In genomic region chr17:66073971-66074370, GRCm38 (mm10) we compare ENCODE assay signal across 25 mouse cellular contexts. TPM values are rescaled to one million over a fixed set of nuclear protein-coding genes. Genes with fewer than 3 reads are reported as not detected.
DNase-seq lines count a peak whose midpoint lies in the region; ATAC-seq lines count a peak whose summit lies in the region.
"Had no signal": no experiment of that assay in that cellular context is flagged by ENCODE, and none has a peak within 500 bp of the region (broad histone marks: within the 10 kb centered on the region; RNA-seq: fewer than 3 reads in every experiment).

No protein-coding gene starts in this region.

- H3K9me3 ChIP-seq in midbrain, embryonic 11.5 days (ENCODE audit: control insufficient read depth, low read length), result no peaks in the 10 kb centered on the region
- no peaks in the 10 kb centered on the region for H3K9me3 ChIP-seq in midbrain, embryonic 13.5 days
- no peaks in the 10 kb centered on the region for H3K9me3 ChIP-seq in forebrain, embryonic 10.5 days
- H3K9me3 ChIP-seq: embryonic facial prominence, embryonic 15.5 days; forebrain, embryonic 12.5 days; heart, embryonic 10.5 days; hindbrain, embryonic 13.5 days had no signal

- peaks cover 12% of the 10 kb centered on the region; the same call in 1 of the 2 replicates for H3K4me1 ChIP-seq in midbrain, embryonic 11.5 days (ENCODE audit: control insufficient read depth, insufficient read depth, low read length)
- H3K4me1 ChIP-seq in midbrain, embryonic 13.5 days (replicated peaks), result peaks cover 28% of the 10 kb centered on the region
- H3K4me1 ChIP-seq in forebrain, embryonic 10.5 days, result peaks cover 18% of the 10 kb centered on the region
- H3K4me1 ChIP-seq: heart, embryonic 10.5 days had no signal

- no peaks in the 10 kb centered on the region for H3K27me3 ChIP-seq in midbrain, embryonic 11.5 days (ENCODE audit: control insufficient read depth, insufficient read depth, low read length)
- H3K27me3 ChIP-seq in midbrain, embryonic 13.5 days, result no peaks in the 10 kb centered on the region
- H3K27me3 ChIP-seq in forebrain, embryonic 10.5 days (ENCODE audit: poor library complexity, severe bottlenecking), result peaks cover 14% of the 10 kb centered on the region
- H3K27me3 ChIP-seq: embryonic facial prominence, embryonic 15.5 days; forebrain, embryonic 12.5 days; hindbrain, embryonic 13.5 days; Patski had no signal

- no peak overlapping the region for H3K4me3 ChIP-seq in midbrain, embryonic 11.5 days (ENCODE audit: low read depth, low read length)
- no peak overlapping the region for H3K4me3 ChIP-seq in midbrain, embryonic 13.5 days (replicated peaks)
- H3K4me3 ChIP-seq in forebrain, embryonic 10.5 days, result no peak overlapping the region
- H3K4me3 ChIP-seq: embryonic facial prominence, embryonic 15.5 days; erythroblast, embryonic 14.5 days; forebrain, embryonic 12.5 days; gastrocnemius, adult 2 months; heart, embryonic 10.5 days had no signal

- H3K27ac ChIP-seq in midbrain, embryonic 11.5 days (ENCODE audit: low read depth, low read length), result no peak overlapping the region
- no peak overlapping the region for H3K27ac ChIP-seq in midbrain, embryonic 13.5 days
- no peak overlapping the region for H3K27ac ChIP-seq in forebrain, embryonic 10.5 days
- H3K27ac ChIP-seq: embryonic facial prominence, embryonic 15.5 days; forebrain, embryonic 12.5 days; gastrocnemius, adult 2 months; heart, embryonic 10.5 days; hindbrain, embryonic 13.5 days had no signal

- no peak overlapping the region for H3K9ac ChIP-seq in midbrain, embryonic 11.5 days (ENCODE audit: low read length)
- H3K9ac ChIP-seq in midbrain, embryonic 13.5 days (replicated peaks), result no peak overlapping the region
- H3K9ac ChIP-seq: embryonic facial prominence, embryonic 15.5 days; forebrain, embryonic 12.5 days; hindbrain, embryonic 13.5 days had no signal

- DNase-seq in midbrain, embryonic 11.5 days (ENCODE audit: low spot score, missing footprints), result peak; percentile 47
- DNase-seq in CD4-positive, CD25-positive, alpha-beta regulatory T cell, adult 2 months (ENCODE audit: low read depth, low spot score), result peak; percentile 68
- DNase-seq in T-cell, adult 2 months (ENCODE audit: low spot score), result peak; percentile 20
- DNase-seq in naive thymus-derived CD4-positive, alpha-beta T cell, adult 2 months (ENCODE audit: low read depth), result peak; percentile 52
- DNase-seq in forebrain, embryonic 10.5 days (ENCODE audit: extremely low spot score, low spot score), result no peak
- DNase-seq in frontal cortex, postnatal 25 days (ENCODE audit: low spot score in 2 of 2), result no peak
- no peak for DNase-seq in spleen, postnatal 14 days (ENCODE audit: low spot score in 2 of 2)
- DNase-seq: adrenal gland, postnatal 10 days; cerebellum, adult 11 months; cerebellum, adult 8-10 months; cerebellum, postnatal 14 days; embryo, embryonic 11 days; gastrocnemius, adult 2 months; gastrocnemius, postnatal 25 days; heart, postnatal 10 days; heart, postnatal 4 days had no signal

- WGBS in midbrain, embryonic 11.5 days, result 88% methylated on average over 7 of the region's 7 CpGs
- 85% methylated on average over 7 of the region's 7 CpGs for WGBS in midbrain, embryonic 13.5 days
- WGBS in forebrain, embryonic 10.5 days, result 91% methylated on average over 7 of the region's 7 CpGs

- no peak for ATAC-seq in midbrain, embryonic 11.5 days (ENCODE audit: low FRiP score)
- ATAC-seq in midbrain, embryonic 13.5 days, result no peak
- ATAC-seq: forebrain, embryonic 16.5 days; intestine, postnatal 0 days; Patski had no signal

- H3K4me2 ChIP-seq in midbrain, embryonic 11.5 days, result no peak overlapping the region
- no peak overlapping the region for H3K4me2 ChIP-seq in midbrain, embryonic 13.5 days (replicated peaks)
- H3K4me2 ChIP-seq: embryonic facial prominence, embryonic 15.5 days; forebrain, embryonic 12.5 days; hindbrain, embryonic 13.5 days had no signal

- no peaks in the 10 kb centered on the region for H3K36me3 ChIP-seq in midbrain, embryonic 11.5 days (ENCODE audit: control insufficient read depth, insufficient read depth, low read length)
- H3K36me3 ChIP-seq in midbrain, embryonic 13.5 days, result peaks cover 3% of the 10 kb centered on the region; the same call in 1 of the 2 replicates
- H3K36me3 ChIP-seq in forebrain, embryonic 10.5 days (replicated peaks), result peaks cover 3% of the 10 kb centered on the region
- H3K36me3 ChIP-seq: embryonic facial prominence, embryonic 15.5 days; forebrain, embryonic 12.5 days; hindbrain, embryonic 13.5 days had no signal

RNA-seq across cellular contexts. Expression of gene Ankrd12, which starts 2.9 kb away (rescaled TPM):
- 32.7 and 36.3 TPM in 2 replicates for polyA plus RNA-seq in midbrain, embryonic 11.5 days (2014; fragmentation: Nextera tagmentation; extraction: Ambion mirVana)
- 118 and 132 TPM in 2 replicates for polyA plus RNA-seq in midbrain, embryonic 13.5 days (2015; fragmentation: Nextera tagmentation; extraction: Ambion mirVana)
- 11.7 and 14.6 TPM in 2 replicates for polyA plus RNA-seq in forebrain, embryonic 10.5 days (2016; fragmentation: Nextera tagmentation; extraction: Ambion mirVana)

RNA-seq across cellular contexts. Expression of gene Ndufv2, which starts 27.4 kb away (rescaled TPM):
- polyA plus RNA-seq in midbrain, embryonic 11.5 days (2014; fragmentation: Nextera tagmentation; extraction: Ambion mirVana), result 333 and 347 TPM in 2 replicates
- polyA plus RNA-seq in midbrain, embryonic 13.5 days (2015; fragmentation: Nextera tagmentation; extraction: Ambion mirVana), result 347 and 349 TPM in 2 replicates
- 325 and 337 TPM in 2 replicates for polyA plus RNA-seq in forebrain, embryonic 10.5 days (2016; fragmentation: Nextera tagmentation; extraction: Ambion mirVana)

RNA-seq across cellular contexts. Expression of gene Washc1, which starts 37.4 kb away (rescaled TPM):
- polyA plus RNA-seq in midbrain, embryonic 11.5 days (2014; fragmentation: Nextera tagmentation; extraction: Ambion mirVana), result 28.5 and 30.8 TPM in 2 replicates
- polyA plus RNA-seq in midbrain, embryonic 13.5 days (2015; fragmentation: Nextera tagmentation; extraction: Ambion mirVana), result 39.7 and 40.2 TPM in 2 replicates
- 31.6 and 31.8 TPM in 2 replicates for polyA plus RNA-seq in forebrain, embryonic 10.5 days (2016; fragmentation: Nextera tagmentation; extraction: Ambion mirVana)

RNA-seq across cellular contexts. Expression of gene Ddx11, which starts 49.3 kb away (rescaled TPM):
- polyA plus RNA-seq in midbrain, embryonic 11.5 days (2014; fragmentation: Nextera tagmentation; extraction: Ambion mirVana), result 13.4 and 15.7 TPM in 2 replicates
- polyA plus RNA-seq in midbrain, embryonic 13.5 days (2015; fragmentation: Nextera tagmentation; extraction: Ambion mirVana), result 8.3 and 10.2 TPM in 2 replicates
- 35.1 and 37.8 TPM in 2 replicates for polyA plus RNA-seq in forebrain, embryonic 10.5 days (2016; fragmentation: Nextera tagmentation; extraction: Ambion mirVana)

Comparison
In these comparisons a context has a peak if more than half of its experiments do, and no peak if none do; other contexts are left out.
1. DNase-seq: peak in midbrain, embryonic 11.5 days (single experiment), CD4-positive, CD25-positive, alpha-beta regulatory T cell, adult 2 months (single experiment), T-cell, adult 2 months (single experiment) and naive thymus-derived CD4-positive, alpha-beta T cell, adult 2 months (single experiment); none in forebrain, embryonic 10.5 days (single experiment), frontal cortex, postnatal 25 days (0 of 2) and spleen, postnatal 14 days (0 of 2).